Mouse (Mus musculus) adrenal gland, postnatal 4 days (tissue): ENCODE data around the gene Mrpl48. TPM values are rescaled to one million over a fixed set of nuclear protein-coding genes. Genes with fewer than 3 reads are reported as not detected.

ENCODE experiments used
- DNase-seq, 2 experiments: peaks; one replicate each; pipeline ENCODE4 v3.0.0; 2021 to 2022; ENCODE audit warnings: low spot score in 2 of 2, mixed read lengths in 2 of 2
- total RNA-seq, 2 experiments: library from RNA; stranded (reverse); gene quantifications; 2 replicates each; pipeline ENCODE4 v1.2.3; 2021

Mrpl48 gene
- total RNA-seq, 2 experiments from 2014 or later: 64.5 to 67.5 TPM

DNA sequence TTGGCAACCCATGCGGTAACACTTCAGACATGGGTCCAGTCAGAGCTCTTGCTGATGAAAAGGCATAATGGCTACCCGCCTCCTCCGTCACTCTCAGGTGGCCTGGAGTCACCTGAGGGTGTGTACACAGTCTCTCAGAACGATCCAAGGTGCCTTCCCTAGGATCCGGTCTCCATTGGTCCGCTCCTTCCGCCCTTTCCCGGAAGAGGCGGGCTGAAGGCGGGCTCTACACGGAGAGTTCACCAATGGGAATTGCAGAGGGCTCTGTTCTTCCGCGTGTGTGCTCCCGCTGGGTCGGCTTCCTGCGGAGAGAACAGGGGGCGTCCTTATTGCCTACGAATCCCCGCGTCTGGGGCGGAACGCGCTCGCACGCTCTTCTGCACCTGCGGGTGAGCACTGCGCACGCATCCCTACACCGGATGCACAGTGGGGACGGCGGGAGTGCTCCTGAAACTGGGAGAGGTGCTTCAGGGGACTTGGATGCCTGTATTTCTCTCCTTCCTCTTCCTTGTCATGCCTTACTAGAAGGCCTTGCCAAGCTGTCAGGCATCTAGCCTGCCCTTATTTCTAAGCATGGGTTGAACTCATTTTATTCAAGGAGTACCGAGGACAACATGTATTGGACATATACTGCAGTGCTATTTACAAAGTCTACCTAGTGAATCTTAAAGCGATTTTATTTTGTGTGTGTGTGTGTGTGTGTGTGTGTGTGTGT, 71.1 kb downstream of the Mrpl48 start, which contains the start of gene Coa4:
Gene Coa4 (plus strand): TSS at position 268 of the 715 bp plus-strand sequence.
- peak; percentile 42 to 72 for DNase-seq

DNA sequence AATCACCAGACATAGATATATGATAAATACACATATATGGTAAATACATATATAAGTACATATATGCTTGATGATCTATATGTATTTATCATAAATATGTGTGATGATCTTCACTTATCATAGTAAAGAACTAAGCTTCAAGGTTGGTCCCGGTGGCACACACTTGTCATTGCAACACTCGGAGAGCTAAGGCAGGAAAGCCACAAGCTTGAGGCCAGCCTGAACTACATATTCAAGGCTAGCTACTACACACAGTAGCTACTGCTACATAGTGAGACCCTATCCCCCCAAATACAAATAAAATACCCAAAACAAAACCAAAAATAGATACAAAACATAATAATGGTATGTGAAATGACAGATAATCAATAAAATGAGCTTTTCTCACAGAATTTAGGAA, 72.3 kb downstream of the Mrpl48 start:
- DNase-seq: no peak

DNA sequence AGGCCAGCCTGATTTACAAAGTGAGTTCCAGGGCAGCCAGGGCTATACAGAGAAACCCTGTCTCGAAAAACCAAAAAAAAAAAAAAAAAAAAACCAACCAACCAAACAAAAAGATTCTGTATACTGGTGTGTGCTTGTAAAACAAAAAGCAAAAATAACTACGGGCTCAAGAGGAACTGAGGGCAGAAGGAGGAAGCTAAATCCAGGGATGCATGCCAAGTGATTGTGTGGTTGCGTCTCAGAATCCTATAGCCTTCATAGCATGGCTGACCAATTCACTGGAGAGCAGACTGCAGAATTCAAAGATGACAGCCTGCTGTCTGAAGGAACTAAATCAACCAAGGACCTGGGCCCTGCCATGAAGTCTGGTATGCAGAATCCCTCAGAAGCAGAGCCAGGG, 73.9 kb downstream of the Mrpl48 start:
- DNase-seq: no peak

DNA sequence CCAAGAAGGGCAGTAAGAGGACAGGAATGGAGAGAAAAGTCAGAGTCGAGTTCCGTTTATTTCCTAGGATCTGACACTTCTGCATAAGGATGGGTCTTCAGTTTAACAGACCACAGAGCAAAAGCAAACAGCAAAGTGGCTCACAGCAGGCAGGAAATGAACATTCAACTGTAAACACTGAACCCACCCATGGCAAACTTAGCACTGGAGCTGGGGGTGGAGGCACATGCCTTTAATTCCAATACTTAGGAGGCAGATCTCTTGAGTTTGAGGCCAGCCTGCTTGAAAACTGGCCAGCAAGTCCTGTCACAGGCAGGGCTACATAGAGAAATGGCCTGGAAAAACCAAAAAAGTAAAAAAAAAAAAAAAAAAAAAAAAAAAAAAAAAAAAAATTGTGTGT, 74.6 kb downstream of the Mrpl48 start:
- no peak for DNase-seq

DNA sequence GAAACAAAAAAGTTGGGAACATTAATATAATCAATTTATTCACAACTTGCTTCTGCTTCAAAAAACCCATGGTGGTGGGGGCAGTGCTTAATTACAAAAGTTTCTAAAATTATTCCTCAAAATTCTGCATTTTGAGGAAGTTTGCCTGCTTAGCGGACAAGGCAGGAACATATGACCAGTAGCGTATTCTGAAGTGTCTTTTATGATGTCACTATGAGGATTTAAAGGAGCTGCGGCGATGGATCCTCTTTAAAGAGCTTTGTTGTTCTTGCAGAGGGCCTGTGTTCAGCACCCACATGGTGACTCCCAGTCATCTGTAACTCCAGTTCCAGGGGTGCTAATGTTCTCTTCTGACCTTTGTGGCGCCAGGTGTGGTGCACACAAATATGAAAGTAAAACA, 77.3 kb downstream of the Mrpl48 start:
- no peak for DNase-seq

DNA sequence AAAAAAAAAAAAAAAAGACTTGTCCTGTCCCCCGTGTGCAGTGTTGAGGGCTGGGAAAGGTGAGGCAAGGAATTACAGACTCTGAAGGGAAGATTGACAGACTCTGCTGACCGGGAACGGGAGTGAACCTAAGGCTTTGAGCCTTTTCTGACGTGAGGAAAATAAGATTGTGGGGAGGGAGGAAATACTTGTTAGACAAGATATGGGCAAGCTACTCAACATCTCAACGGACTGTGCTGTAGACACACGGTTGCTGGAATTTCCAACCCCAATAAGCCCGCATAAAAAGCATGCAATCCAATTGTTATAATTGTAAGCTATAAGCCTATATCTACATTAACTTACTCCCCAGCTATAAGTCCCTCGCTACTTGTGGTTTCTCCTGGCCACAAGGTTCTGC, 83.4 kb downstream of the Mrpl48 start:
- DNase-seq: no peak

DNA sequence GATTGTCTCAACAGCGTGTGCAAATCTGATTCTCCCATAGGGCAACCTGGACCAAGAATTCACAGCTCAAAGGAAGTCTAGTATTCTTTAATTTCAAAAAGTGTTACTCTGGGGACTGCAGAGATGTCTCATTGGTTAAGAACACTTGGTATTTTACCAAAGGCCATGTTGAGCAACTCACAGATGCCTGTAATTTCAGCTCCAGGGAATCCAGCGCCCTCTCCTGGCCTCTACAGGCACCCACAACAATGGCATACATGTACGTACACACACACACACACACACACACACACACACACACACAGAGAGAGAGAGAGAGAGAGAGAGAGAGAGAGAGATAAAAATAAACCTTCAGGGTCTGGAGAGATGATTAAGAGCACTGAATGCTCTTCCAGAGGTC, 85.9 kb downstream of the Mrpl48 start:
- no peak for DNase-seq

DNA sequence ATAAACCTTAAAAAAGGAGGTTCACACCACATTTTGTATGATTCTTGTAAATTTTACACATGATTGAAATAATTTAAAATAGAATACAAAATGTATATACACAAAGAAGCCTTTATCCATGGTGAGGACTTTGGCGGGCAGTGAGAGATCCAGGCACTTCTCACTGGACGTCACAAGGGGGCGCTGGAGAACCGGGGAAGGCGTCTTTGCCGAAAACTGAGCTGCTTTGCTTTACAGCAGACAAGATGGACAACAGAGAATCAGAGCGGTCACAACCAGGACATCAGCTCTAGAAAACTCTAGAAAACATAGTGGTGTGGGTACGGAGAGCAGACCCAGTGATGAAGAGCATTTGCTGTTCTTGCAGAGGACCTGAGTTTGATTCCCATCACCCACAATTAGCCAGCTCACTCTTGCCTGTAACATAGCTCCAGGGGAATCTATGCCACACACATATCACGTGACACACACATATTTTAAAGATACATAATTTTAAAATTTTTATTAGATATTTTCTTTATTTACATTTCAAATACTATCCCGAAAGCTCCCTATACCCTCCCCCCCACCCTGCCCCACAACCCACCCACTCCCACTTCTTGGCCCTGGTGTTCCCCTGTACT, 87.3 kb downstream of the Mrpl48 start:
- peak; percentile 75 to 76 for DNase-seq

DNA sequence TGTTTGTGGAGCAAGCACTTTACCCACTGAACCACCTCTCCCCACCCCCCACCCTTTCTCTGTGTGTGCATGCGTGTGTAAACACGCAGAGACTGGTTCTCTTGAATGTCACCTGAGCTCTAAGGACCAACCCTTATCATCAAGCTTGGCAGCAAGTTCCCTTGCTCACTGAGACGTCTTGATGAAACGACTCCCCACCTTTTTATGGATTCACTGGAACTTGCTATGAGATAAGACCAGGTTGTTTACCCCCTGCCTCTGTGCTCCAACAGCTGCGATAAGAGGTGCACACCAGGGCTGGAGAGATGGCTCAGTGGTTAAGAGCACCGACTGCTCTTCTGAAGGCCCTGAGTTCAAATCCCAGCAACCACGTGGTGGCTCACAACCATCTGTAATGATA, 87.9 kb downstream of the Mrpl48 start:
- no peak for DNase-seq

DNA sequence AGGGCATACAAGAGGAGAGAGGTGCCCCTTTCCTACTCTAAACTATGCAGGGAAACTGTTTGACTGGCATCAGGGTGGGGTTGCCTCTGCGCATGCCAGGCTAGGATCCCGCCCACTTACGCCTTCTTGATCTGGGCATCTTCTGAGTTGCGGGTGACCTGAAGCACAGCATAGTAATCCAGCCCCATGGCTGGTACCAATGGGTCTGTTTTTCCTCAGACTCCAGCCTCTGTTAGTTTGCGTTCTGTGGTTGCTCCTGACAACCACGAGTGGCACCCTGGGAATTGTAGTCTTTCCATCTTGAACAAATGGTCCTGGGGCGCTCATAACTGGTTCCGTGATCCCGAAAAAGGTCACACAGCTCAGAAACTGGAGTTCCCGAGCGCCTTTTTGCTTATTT, 93.5 kb downstream of the Mrpl48 start, which contains the start of gene Dnajb13:
Gene Dnajb13 (minus strand): TSS at position 388 of the 400 bp plus-strand sequence.
- DNase-seq: no peak

DNA sequence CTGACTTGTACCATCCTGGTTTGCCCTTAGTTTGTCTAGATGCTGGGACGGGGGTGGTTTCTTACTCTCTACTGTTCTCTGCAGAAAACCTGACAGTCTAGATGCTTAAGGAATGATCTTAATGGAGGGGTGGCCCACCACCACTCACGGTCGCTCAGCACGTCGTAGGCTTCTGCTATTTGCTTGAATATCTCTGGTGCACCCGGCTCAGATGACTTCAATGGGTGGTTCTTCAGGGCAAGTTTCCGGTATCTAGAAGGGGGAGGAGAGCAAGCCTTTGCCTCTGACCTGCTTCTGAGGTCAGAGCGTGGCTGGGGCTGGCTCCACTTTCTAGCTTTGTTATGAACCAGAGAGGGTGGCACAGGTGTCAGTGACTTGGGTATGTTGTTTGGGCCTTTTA, 96.5 kb downstream of the Mrpl48 start:
- no peak for DNase-seq

DNA sequence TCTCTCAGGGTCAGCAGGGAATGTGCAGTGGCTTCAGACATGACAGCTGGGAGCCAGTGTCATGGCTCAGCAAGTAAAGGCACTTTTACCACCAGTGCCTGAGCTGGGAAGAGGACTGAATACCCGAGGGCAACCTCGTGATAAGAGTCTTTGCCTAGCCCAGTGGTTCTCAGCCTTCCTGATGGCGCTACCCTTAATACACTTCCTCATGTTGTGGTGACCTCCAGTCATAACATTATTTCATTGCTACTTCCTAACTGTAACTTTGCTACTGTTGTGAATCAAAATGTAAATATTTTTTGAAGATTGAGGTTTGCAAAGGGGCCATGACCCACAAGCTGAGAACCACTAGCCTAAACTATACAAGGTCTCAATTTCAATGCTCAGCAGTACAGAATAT, 99.4 kb downstream of the Mrpl48 start:
- no peak for DNase-seq

DNA sequence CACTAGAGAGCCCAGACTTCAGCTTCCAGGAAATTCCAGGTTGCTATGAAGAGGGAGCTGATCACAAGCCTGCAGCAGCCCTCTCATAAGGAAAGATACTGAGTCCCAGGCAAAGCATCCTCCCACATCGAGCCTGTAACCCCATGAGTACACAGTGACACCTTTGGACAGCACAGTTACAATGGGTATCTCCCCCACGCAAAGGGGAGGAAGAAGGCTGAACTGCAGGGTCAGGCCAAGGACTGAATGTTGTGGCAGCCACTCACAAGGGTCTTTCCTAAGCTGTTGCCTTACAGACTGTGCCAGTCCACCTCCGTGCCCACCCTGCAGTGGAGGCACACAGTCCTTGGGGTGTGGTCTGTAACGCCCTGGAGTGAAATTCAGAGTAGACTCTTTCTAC, 101.6 kb downstream of the Mrpl48 start:
- no peak for DNase-seq

DNA sequence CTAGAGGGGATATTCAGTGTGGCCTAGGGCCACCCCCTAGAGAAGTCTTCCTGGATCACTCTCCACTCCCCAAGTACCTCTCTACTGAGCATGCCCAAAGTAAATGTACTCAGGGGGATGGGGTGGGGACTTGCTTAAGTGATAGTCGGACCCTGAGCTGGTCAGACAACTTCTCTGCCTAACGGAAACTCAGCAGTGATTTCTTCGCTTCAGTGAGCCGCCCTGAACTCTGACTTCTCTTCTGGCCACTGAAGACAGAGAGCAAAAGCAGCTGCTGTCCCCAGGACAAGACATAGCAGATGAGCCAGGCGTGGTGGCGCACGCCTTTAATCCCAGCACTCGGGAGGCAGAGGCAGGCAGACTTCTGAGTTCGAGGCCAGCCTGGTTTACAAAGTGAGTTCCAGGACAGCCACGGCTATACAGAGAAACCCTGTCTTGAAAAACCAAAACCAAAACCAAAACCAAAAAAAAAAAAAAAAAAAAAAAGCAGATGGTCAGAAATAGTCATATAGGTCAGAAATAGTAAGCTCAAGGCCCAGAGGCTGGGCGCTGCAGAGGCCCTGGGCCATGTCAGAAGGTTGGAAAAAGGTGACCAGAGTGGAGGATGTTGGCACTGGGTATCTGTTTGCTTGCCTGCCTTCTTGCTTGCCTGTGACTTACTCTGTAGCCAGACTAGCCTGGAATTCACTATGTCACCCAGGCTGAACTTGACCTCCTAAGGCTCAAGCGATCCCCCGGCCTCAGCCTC, 103.2 kb downstream of the Mrpl48 start:
- DNase-seq: no peak

DNA sequence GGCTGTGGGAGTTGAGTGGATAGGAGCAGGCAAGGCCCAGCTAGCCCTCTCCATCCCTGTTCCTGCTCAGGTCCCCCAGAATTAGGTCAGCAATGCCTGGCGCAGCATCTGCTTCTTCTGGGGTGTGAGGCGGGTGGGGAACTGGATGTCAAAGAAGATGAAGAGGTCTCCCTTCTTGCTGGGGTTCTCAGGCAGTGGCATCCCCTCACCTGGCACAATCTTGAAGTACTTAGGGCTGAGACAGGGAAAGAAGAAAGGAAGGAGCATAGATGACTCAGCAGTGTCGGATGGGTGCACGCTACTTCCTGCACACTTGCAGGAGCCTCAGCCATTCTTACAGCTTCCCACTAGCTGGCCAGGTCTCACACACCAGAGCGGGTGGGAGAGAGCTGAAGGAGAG, 105.0 kb downstream of the Mrpl48 start:
- no peak for DNase-seq

DNA sequence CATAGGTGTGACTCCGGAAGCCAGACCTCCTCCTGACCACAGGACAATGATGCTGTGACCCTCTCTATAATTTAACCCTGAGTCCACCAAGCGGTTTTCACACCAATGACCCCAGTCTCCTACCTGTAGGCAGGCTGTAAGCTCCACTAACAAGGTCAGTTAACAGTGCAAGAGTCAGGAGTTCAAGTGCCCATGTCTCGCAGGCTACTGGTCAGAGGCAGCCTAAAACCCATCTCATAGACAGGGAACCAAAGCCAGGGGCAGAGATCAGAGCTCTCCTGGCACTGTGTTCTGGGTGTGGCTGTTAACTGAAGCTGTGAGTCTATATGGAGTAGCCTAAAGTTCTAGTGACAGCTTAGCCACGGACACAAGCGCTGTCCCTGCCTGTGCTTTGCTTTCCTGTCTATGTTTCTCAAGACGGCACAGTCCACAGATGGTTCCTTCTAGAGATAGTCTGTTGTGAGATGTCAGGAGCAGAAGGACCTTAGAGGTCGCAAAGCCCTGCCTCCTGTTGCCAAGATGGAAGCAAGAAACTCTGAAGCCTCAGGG, 105.7 kb downstream of the Mrpl48 start:
- no peak for DNase-seq

DNA sequence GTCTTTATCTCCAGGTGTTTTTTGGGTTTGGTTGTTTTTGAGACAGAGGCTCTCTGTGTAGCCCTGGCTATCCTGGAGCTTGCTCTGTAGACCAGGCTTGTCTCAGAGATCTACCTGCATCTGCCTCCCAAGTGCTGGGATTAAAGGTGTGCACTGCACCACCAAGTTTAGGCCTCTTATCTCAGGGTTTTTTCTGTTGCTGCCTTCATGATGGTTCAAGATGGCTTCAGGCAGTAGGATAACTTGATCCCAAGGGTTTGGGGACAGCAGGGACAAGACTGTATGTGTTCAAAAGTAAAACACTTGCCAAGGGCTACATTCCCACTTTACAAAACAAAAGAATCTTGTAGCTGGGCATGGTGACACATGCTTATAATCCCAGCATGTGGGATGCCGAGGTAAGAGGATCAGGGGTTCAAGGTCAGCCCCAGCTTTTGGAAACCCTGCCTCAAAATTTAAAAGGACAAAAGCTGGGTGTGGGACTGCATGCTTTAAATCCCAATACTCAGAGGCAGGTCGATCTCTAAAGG, 106.2 kb downstream of the Mrpl48 start:
- no peak for DNase-seq

DNA sequence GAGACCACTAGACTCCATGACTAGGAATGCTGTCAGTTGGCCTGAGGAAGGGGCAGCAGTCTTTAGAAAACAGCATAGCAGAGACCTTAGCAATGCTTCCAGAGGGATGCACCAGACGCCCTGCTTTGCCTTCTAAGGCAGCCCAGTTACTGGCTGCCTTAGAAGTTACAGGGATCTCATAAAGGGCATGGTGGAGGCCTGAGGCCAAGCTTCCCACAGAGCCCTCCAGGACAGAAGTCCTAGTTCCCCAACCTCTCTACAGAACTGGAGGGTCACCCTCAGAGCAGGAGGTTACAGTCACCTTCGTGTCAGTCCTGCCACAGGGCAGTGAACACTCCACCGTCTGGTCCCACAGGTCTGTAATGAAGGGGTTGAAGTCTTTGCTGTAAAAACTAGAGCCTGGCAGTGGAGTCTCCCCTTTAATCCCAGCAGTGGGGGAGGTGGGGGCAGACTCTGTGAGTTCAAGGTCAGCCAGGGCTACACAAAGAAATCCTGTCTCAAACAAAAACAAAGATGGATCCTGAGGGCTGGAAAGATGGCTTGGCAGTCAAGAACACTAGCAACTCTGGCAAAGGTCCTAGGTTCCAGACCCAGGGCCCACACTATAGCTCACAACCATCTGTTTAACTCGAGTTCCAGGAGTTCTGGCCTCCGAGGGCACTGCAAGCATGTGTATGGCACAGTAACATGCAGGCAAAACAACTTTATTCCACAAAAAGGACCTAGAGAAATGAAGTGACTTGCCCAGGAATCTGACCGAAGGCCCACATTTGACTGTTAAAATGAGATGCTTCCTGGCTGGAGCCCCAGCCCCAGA, 106.9 kb downstream of the Mrpl48 start:
- no peak for DNase-seq

DNA sequence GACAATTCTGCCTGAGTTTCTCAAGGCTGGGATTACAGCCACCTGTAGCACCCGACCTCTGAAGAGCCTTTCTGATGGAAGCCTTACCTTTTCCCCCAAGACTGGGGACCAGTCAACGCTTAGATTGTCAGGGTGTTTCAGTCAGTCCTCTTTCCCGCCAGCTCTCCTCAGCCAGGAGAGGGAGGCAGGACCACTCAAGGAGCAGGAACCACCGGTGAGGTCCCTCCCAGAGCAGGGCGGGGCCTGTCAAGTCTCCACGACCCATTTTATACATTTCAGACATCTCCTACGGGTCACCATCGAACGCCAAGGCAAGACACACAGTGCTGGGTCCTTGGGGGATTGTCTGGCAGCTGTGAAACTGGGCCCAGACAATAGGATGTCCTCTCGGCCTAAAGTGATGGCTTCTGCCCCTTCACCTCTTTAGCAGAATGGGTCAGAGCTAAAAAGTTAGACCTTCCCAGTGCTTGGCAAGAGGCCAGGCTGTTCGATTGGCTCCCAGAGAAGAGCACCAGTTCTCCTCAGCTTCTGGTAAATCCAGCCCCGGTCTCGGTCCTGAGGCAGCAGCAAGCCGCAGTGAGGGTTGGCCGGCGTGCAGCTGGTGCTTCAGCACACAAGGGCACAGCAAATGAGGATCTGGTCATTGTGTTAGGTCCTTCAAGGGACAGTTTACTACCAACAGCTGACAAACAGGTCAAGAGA, 107.7 kb downstream of the Mrpl48 start:
- no peak for DNase-seq

DNA sequence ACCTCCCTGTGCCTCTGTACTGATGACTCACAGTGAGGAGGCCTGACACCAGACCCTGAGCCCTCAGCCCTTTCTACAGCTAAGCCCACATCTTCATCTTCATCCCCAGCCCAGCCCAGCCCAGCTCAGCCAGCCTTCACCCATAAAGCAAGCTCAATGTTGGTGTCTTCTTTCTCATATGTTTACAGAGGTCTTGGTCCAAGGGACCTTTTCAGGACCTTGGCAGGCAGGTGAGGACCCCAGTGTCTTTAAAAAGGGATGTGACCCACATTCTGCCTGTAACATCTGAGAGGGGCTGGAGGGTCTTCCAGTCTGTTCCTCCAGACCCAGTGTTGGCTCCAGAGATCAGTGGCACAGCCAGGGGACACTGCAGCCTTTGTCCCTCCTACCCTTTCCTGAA, 108.6 kb downstream of the Mrpl48 start:
- no peak for DNase-seq
